Mouse (Mus musculus): ENCODE results near the gene Tm2d3.

The Tm2d3 gene

DNA sequence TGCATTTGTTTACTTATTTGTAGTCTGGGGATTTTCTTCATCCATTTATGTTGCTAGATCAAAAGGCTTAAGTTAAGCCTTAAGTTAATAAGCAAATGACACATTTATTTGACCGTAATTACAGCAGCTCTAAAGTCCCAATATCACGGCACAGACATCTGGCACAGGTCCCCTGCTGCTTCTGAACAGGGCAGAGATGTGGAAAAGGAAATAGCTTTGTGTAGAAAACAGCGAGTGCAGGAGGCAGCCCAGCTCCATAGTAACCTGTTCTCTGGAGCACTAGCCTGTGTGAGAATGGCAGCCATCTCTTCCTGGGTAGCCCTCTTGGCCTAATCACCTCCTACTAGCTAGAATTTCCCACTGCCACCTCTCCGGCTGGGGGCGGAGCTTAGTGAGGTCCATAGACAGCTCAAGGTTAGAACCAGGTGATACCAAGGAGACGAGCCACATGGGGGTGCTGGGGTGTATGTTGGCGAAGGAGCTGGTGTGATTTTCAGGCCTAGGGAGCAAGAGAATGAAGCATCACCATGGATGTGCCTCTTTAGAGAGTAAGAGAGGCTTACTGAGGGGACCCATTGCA lies 6.6 kb upstream of the Tm2d3 start:
- H3K27me3 ChIP-seq (ENCODE audit: control insufficient read depth, insufficient read depth, low read length, poor library complexity, severe bottlenecking): no peaks in the 10 kb centered on the region
- DNase-seq (ENCODE audit: low read depth, low spot score): no peak
- H3K36me3 ChIP-seq (ENCODE audit: control insufficient read depth, insufficient read depth, low read length, poor library complexity, severe bottlenecking): no peaks in the 10 kb centered on the region; the same call in 1 of the 2 replicates

DNA sequence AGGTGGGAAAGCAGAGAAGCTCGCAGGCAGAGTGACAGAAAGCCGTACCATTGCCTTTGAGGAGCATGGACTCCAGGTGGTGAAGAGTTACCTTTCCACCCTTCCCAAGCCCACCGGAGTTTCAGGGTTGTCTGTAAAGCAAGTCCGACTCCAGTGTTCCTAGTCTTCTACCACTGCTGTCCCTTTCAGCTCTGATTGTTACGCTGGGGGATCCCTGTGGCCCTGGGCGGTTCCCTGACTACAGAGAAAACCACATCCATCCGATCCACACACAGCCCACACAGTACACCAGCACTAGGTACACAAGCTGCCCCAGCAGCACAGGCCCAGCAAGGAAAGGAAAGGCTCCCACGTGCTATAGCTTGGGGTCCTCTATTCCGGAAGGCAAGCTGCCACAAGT lies 4.3 kb upstream of the Tm2d3 start:
- Histone ChIP-seq H3K36me3 (ENCODE audit: control insufficient read depth, insufficient read depth, low read length, poor library complexity, severe bottlenecking) (no peaks in the 10 kb centered on the region; the same call in 1 of the 2 replicates), H3K27me3 (ENCODE audit: control insufficient read depth, insufficient read depth, low read length, poor library complexity, severe bottlenecking) (no peaks in the 10 kb centered on the region)
- DNase-seq (ENCODE audit: low read depth, low spot score): no peak

- DNase-seq (ENCODE audit: low read depth, low spot score): no peak
- Histone ChIP-seq H3K36me3 (ENCODE audit: control insufficient read depth, insufficient read depth, low read length, poor library complexity, severe bottlenecking) (peaks cover 2% of the 10 kb centered on the region; the same call in 1 of the 2 replicates), H3K27me3 (ENCODE audit: control insufficient read depth, insufficient read depth, low read length, poor library complexity, severe bottlenecking) (no peaks in the 10 kb centered on the region)
These were observed 1.1 kb downstream of the Tm2d3 start for GRCm38 (mm10) chr7:65691929-65692605.

GRCm38 (mm10) chr7:65692883-65693282 lies 1.9 kb downstream of the Tm2d3 start:
- no peak for DNase-seq (ENCODE audit: low read depth, low spot score)
- no peaks in the 10 kb centered on the region for H3K27me3 ChIP-seq (ENCODE audit: control insufficient read depth, insufficient read depth, low read length, poor library complexity, severe bottlenecking)
- peaks cover 5% of the 10 kb centered on the region for H3K36me3 ChIP-seq (ENCODE audit: control insufficient read depth, insufficient read depth, low read length, poor library complexity, severe bottlenecking)

- peak; percentile 90 for DNase-seq (ENCODE audit: low read depth, low spot score)
- peaks cover 7% of the 10 kb centered on the region for H3K36me3 ChIP-seq (ENCODE audit: control insufficient read depth, insufficient read depth, low read length, poor library complexity, severe bottlenecking)
These were observed 2.4 kb downstream of the Tm2d3 start for GRCm38 (mm10) chr7:65693301-65693821.

GRCm38 (mm10) chr7:65696450-65696849 lies 5.5 kb downstream of the Tm2d3 start:
- DNase-seq (ENCODE audit: low read depth, low spot score): peak; percentile 64
- H3K36me3 ChIP-seq (ENCODE audit: control insufficient read depth, insufficient read depth, low read length, poor library complexity, severe bottlenecking): peaks cover 10% of the 10 kb centered on the region
- no peaks in the 10 kb centered on the region for H3K27me3 ChIP-seq (ENCODE audit: control insufficient read depth, insufficient read depth, low read length, poor library complexity, severe bottlenecking)

More at GRCm38 (mm10) chr7:65693301-65693821, 2.4 kb downstream of the Tm2d3 start:
- H3K27me3 ChIP-seq (ENCODE audit: control insufficient read depth, insufficient read depth, low read length, poor library complexity, severe bottlenecking): no peaks in the 10 kb centered on the region

DNA sequence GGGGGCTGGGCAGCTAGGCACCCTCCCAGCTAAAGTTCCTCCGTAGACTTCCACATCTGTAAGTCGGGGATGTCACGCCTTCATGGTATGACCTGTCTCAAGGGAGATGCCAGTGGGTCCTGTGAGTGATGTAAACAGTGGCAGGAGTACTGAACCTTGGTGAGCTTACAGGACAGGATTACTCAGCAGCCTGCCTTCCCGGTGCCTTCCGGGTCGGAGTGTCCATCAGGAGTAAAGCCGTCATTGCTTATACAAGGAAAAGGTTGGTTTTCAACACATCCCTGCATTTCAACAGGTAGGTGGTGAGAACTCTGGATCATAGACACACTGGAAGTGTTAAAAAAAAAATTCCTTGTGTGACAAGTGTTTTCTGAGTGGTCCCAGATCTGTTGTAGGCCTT lies 11.1 kb downstream of the Tm2d3 start:
- DNase-seq (ENCODE audit: low read depth, low spot score): no peak
- H3K36me3 ChIP-seq (ENCODE audit: control insufficient read depth, insufficient read depth, low read length, poor library complexity, severe bottlenecking): peaks cover 12% of the 10 kb centered on the region
- no peaks in the 10 kb centered on the region for H3K27me3 ChIP-seq (ENCODE audit: control insufficient read depth, insufficient read depth, low read length, poor library complexity, severe bottlenecking)

DNA sequence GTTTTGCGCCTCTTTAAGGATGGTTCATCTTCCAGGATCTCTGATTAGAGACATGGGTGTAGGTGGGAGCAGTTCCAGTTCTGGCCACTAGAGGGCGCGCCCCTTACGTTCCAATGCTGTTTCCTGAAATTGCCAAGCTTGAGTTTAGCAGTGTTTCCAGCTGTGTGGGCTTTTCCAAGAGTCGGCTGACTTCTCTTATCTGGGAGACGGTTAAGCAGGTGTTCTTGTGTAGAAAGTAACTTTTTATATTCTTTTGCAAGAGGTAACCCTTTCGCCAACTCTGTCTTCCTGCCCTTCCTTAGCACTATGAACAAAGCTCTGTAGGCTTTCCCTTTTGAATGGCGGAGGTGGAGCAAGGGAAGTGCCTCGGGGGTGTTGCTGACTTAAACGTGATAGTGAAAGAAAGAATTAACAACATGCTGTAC lies 13.9 kb downstream of the Tm2d3 start:
- peak; percentile 76 for DNase-seq (ENCODE audit: low read depth, low spot score)
- Histone ChIP-seq H3K27me3 (ENCODE audit: control insufficient read depth, insufficient read depth, low read length, poor library complexity, severe bottlenecking) (no peaks in the 10 kb centered on the region), H3K36me3 (ENCODE audit: control insufficient read depth, insufficient read depth, low read length, poor library complexity, severe bottlenecking) (peaks cover 7% of the 10 kb centered on the region; the same call in 1 of the 2 replicates)

GRCm38 (mm10) chr7:65708506-65708905 lies 17.5 kb downstream of the Tm2d3 start:
- Histone ChIP-seq H3K36me3 (ENCODE audit: control insufficient read depth, insufficient read depth, low read length, poor library complexity, severe bottlenecking) (no peaks in the 10 kb centered on the region), H3K27me3 (ENCODE audit: control insufficient read depth, insufficient read depth, low read length, poor library complexity, severe bottlenecking) (no peaks in the 10 kb centered on the region)
- DNase-seq (ENCODE audit: low read depth, low spot score): no peak

DNA sequence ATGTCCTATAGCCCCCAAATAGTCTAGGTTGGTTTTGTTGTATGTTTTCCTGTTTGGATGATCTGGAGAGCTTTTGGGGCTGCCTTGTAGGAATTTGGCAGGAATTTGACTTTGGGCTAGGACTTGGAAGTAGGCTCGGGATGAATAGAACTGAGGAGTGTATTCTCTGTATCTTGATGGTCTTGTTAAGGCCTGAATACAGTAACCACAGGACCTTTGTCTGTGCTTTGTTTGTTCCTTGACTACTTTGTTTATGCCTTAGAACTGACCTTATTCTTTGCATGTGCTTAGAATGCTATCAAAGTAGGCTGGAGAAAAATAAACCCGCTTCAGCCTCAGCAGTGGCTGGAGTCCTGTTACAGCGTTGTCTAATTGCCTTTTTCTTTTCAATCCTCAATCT lies 19.3 kb downstream of the Tm2d3 start:
- Histone ChIP-seq H3K27me3 (ENCODE audit: control insufficient read depth, insufficient read depth, low read length, poor library complexity, severe bottlenecking) (no peaks in the 10 kb centered on the region), H3K36me3 (ENCODE audit: control insufficient read depth, insufficient read depth, low read length, poor library complexity, severe bottlenecking) (no peaks in the 10 kb centered on the region)
- no peak for DNase-seq (ENCODE audit: low read depth, low spot score)

GRCm38 (mm10) chr7:65713782-65714181 lies 22.8 kb downstream of the Tm2d3 start:
- no peaks in the 10 kb centered on the region for H3K27me3 ChIP-seq (ENCODE audit: control insufficient read depth, insufficient read depth, low read length, poor library complexity, severe bottlenecking)

GRCm38 (mm10) chr7:65714304-65714703 lies 23.3 kb downstream of the Tm2d3 start:
- no peak for DNase-seq (ENCODE audit: low read depth, low spot score)
- Histone ChIP-seq H3K36me3 (ENCODE audit: control insufficient read depth, insufficient read depth, low read length, poor library complexity, severe bottlenecking) (no peaks in the 10 kb centered on the region), H3K27me3 (ENCODE audit: control insufficient read depth, insufficient read depth, low read length, poor library complexity, severe bottlenecking) (no peaks in the 10 kb centered on the region)

More at GRCm38 (mm10) chr7:65713782-65714181, 22.8 kb downstream of the Tm2d3 start:
- H3K36me3 ChIP-seq (ENCODE audit: control insufficient read depth, insufficient read depth, low read length, poor library complexity, severe bottlenecking): no peaks in the 10 kb centered on the region
- no peak for DNase-seq (ENCODE audit: low read depth, low spot score)

- no peak for DNase-seq (ENCODE audit: low read depth, low spot score)
- Histone ChIP-seq H3K27me3 (ENCODE audit: control insufficient read depth, insufficient read depth, low read length, poor library complexity, severe bottlenecking) (no peaks in the 10 kb centered on the region), H3K36me3 (ENCODE audit: control insufficient read depth, insufficient read depth, low read length, poor library complexity, severe bottlenecking) (no peaks in the 10 kb centered on the region)
These were observed 43.1 kb downstream of the Tm2d3 start for GRCm38 (mm10) chr7:65734024-65734423.

DNA sequence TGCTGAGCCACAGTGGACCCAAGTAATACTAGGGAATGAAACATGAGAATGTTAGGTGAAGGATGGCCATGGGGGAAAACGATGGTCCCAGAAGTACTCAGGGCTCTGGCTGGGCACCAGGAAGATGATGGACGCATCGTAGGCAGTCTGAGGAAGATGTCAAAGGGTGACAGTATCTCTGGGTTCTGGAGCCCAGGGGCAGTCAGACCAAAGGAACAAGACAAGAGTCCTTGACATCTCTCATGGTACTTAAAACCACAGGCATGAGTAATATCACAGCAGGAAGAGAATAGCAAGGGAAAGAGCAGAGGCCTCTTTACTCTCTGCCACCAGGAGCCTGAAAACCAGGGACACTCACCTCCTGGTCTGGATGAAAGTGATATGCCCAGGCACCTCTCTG lies 44.3 kb downstream of the Tm2d3 start:
- DNase-seq (ENCODE audit: low read depth, low spot score): no peak
- H3K27me3 ChIP-seq (ENCODE audit: control insufficient read depth, insufficient read depth, low read length, poor library complexity, severe bottlenecking): no peaks in the 10 kb centered on the region
- H3K36me3 ChIP-seq (ENCODE audit: control insufficient read depth, insufficient read depth, low read length, poor library complexity, severe bottlenecking): no peaks in the 10 kb centered on the region

- no peaks in the 10 kb centered on the region for H3K27me3 ChIP-seq (ENCODE audit: control insufficient read depth, insufficient read depth, low read length, poor library complexity, severe bottlenecking)
- DNase-seq (ENCODE audit: low read depth, low spot score): no peak
These were observed 46.5 kb downstream of the Tm2d3 start for GRCm38 (mm10) chr7:65737286-65738040.

More at GRCm38 (mm10) chr7:65737286-65738040, 46.5 kb downstream of the Tm2d3 start:
- H3K36me3 ChIP-seq (ENCODE audit: control insufficient read depth, insufficient read depth, low read length, poor library complexity, severe bottlenecking): no peaks in the 10 kb centered on the region

All from splenic B cell, adult 2 months (primary cell).